ENCODE assay signal across 8 mouse cellular contexts in the genomic region with DNA sequence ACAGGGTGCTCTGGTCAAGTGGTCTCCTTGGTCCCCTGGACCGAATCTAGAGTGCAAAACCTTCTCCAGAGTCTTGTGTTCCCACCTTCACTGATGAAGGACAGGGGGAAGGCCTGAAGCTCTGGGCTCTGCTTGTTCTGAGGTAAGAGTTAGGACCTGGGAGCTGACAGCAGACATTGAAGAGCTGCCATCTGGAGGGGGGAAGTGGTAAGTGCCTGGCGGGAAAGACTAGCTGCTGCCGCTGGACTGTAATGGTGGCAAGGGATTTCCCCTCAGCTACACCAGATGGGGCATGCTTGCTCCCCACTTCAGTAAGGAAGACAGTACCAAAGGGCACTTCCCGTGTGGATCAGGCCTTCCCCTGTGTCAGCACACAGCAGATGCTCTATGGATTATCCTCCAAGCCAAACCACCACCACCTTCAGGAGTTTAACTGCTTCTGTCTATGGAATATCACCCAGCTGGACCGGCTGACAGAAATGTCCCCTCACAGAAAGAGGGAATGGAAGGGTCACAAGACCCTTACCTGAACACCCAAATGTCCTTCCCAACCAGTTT. TPM values are rescaled to one million over a fixed set of nuclear protein-coding genes. Genes with fewer than 3 reads are reported as not detected.
A peak's percentile ranks its signal among the peaks of the same experiment; 100 is the strongest.
DNase-seq lines count a peak whose midpoint lies in the region; ATAC-seq lines count a peak whose summit lies in the region.

No protein-coding gene starts in this region.

- DNase-seq in R1 (ENCODE audit: low read depth, low spot score): peak; percentile 68
- DNase-seq in cerebellum, postnatal 10 days: peak; percentile 84
- peak; percentile 41 to 65 for DNase-seq in frontal cortex, postnatal 36 days (ENCODE audit: low spot score in 2 of 2)
- DNase-seq in hindbrain, embryonic 14.5 days (ENCODE audit: low spot score): peak; percentile 68
- DNase-seq in layer of hippocampus, postnatal 14 days (ENCODE audit: low spot score in 2 of 2): peak; percentile 37 to 60
- DNase-seq in lung, postnatal 10 days: peak; percentile 76
- DNase-seq in retina, adult 2 months (ENCODE audit: low read depth, low spot score): peak; percentile 29
- DNase-seq in thymus, postnatal 36 days: peak; percentile 56 to 59

- 33% methylated on average over 5 of the region's 5 CpGs for WGBS in hindbrain, embryonic 14.5 days

- no peak overlapping the region for H3K4me2 ChIP-seq in hindbrain, embryonic 14.5 days (replicated peaks)

- H3K9me3 ChIP-seq in hindbrain, embryonic 14.5 days (ENCODE audit: control insufficient read depth, low read length): no peaks in the 10 kb centered on the region

- peak; percentile 80 for ATAC-seq in hindbrain, embryonic 14.5 days (ENCODE audit: low FRiP score)

- no peaks in the 10 kb centered on the region for H3K36me3 ChIP-seq in hindbrain, embryonic 14.5 days (replicated peaks; ENCODE audit: control insufficient read depth, insufficient read depth)

- H3K4me1 ChIP-seq in hindbrain, embryonic 14.5 days (replicated peaks; ENCODE audit: control insufficient read depth, insufficient read depth, low read length): peaks cover 6% of the 10 kb centered on the region; the same call in 1 of the 2 replicates

- H3K9ac ChIP-seq in hindbrain, embryonic 14.5 days: no peak overlapping the region

- no peaks in the 10 kb centered on the region for H3K27me3 ChIP-seq in hindbrain, embryonic 14.5 days (ENCODE audit: control insufficient read depth, insufficient read depth, low read length)

- H3K27ac ChIP-seq in hindbrain, embryonic 14.5 days: no peak overlapping the region

- no peak overlapping the region for H3K4me3 ChIP-seq in hindbrain, embryonic 14.5 days (replicated peaks; ENCODE audit: low read length)

RNA-seq across cellular contexts. Expression of a gene that starts 11.0 kb away (rescaled TPM):
- 0.20 TPM in 1 of 2 replicates, not detected in the other for polyA plus RNA-seq in hindbrain, embryonic 14.5 days (2014; fragmentation: Nextera tagmentation; extraction: Ambion mirVana)
- total RNA-seq in layer of hippocampus, postnatal 14 days (2021): not detected

RNA-seq across cellular contexts. Expression of a gene that starts 48.9 kb away (rescaled TPM):
- 35.9 and 43.6 TPM in 2 replicates for polyA plus RNA-seq in hindbrain, embryonic 14.5 days (2014; fragmentation: Nextera tagmentation; extraction: Ambion mirVana)
- total RNA-seq in layer of hippocampus, postnatal 14 days (2021): 10 to 100 TPM; 41.5 to 46.0 TPM

Comparison
In these comparisons a context has a peak if more than half of its experiments do, and no peak if none do; other contexts are left out.
1. DNase-seq: peak in every context shown above with its lines; median percentile 84 in cerebellum, postnatal 10 days; 76 in lung, postnatal 10 days; 68 in R1; 68 in hindbrain, embryonic 14.5 days; 58 in thymus, postnatal 36 days; 53 in frontal cortex, postnatal 36 days; 48 in layer of hippocampus, postnatal 14 days; 29 in retina, adult 2 months.